Mouse (Mus musculus) thymus, adult 2 months (tissue): ENCODE results near the gene BC005624.

ENCODE experiments used
- CTCF ChIP-seq: fragments of 200-500 bp; IDR thresholded peaks from 2 replicates; pipeline ENCODE4 v1.5.1; 2012; ENCODE audit warnings: mild to moderate bottlenecking, control low read depth, low read length, moderate library complexity, borderline replicate concordance; ENCODE audit not compliant: control insufficient read depth, poor library complexity, insufficient read depth; ENCODE audit errors: extremely low read depth
- POLR2A ChIP-seq: fragments of 200-500 bp; IDR thresholded peaks from 2 replicates; pipeline ENCODE4 v1.6.1; 2012; ENCODE audit warnings: mild to moderate bottlenecking, low read length, control low read depth, moderate library complexity; ENCODE audit not compliant: control insufficient read depth, poor library complexity, insufficient read depth; ENCODE audit errors: extremely low read depth

GRCm38 (mm10) chr2:31026642-31027041 lies 44.6 kb upstream of the BC005624 start:
- TF ChIP-seq POLR2A (no peak), CTCF (no peak)
